Mouse (Mus musculus) left cerebral cortex, adult 18-20 months (tissue): ENCODE results near the gene Tbxas1. TPM values are rescaled to one million over a fixed set of nuclear protein-coding genes. Genes with fewer than 3 reads are reported as not detected.

ENCODE experiments used
- DNase-seq, 2 experiments: peaks; one replicate each; pipeline ENCODE4 v3.0.0; 2021 to 2022; ENCODE audit warnings: low spot score in 2 of 2, mixed read lengths in 1 of 2
- total RNA-seq, 2 experiments: library from RNA; stranded (reverse); gene quantifications; 2 replicates each; pipeline ENCODE4 v1.2.3; 2021

Gene Tbxas1
- total RNA-seq, 2 experiments from 2014 or later = 2.0 to 2.2 TPM

- DNase-seq = no peak
These were observed 44.9 kb downstream of the Tbxas1 start for GRCm38 (mm10) chr6:38920141-38920540.

- no peak for DNase-seq
These were observed 46.0 kb downstream of the Tbxas1 start for GRCm38 (mm10) chr6:38921095-38921809.

- DNase-seq = no peak
These were observed 46.6 kb downstream of the Tbxas1 start for GRCm38 (mm10) chr6:38921810-38922116.

GRCm38 (mm10) chr6:38922517-38922916, 47.3 kb downstream of the Tbxas1 start:
- DNase-seq = no peak

- no peak for DNase-seq
These were observed 48.2 kb downstream of the Tbxas1 start for GRCm38 (mm10) chr6:38923450-38923849.

- DNase-seq = no peak
These were observed 48.9 kb downstream of the Tbxas1 start for GRCm38 (mm10) chr6:38923870-38924817.

- no peak for DNase-seq
These were observed 50.5 kb downstream of the Tbxas1 start for GRCm38 (mm10) chr6:38925719-38926118.

- DNase-seq = no peak
These were observed 51.1 kb downstream of the Tbxas1 start for GRCm38 (mm10) chr6:38926135-38926962.

- DNase-seq = no peak
These were observed 51.8 kb downstream of the Tbxas1 start for GRCm38 (mm10) chr6:38926963-38927361.

GRCm38 (mm10) chr6:38928489-38928888, 53.3 kb downstream of the Tbxas1 start:
- no peak for DNase-seq

GRCm38 (mm10) chr6:38936009-38936408, 60.8 kb downstream of the Tbxas1 start:
- no peak for DNase-seq

- DNase-seq = no peak
These were observed 63.2 kb downstream of the Tbxas1 start for GRCm38 (mm10) chr6:38938421-38938820.

GRCm38 (mm10) chr6:38939096-38939495, 63.9 kb downstream of the Tbxas1 start:
- no peak for DNase-seq

GRCm38 (mm10) chr6:38941016-38941415, 65.8 kb downstream of the Tbxas1 start:
- DNase-seq = no peak

GRCm38 (mm10) chr6:38942771-38943170, 67.6 kb downstream of the Tbxas1 start:
- DNase-seq = no peak

- no peak for DNase-seq
These were observed 69.2 kb downstream of the Tbxas1 start for GRCm38 (mm10) chr6:38944392-38944791.

- DNase-seq = no peak
These were observed 69.6 kb downstream of the Tbxas1 start for GRCm38 (mm10) chr6:38944826-38945225.

GRCm38 (mm10) chr6:38945681-38946080, 70.5 kb downstream of the Tbxas1 start:
- no peak for DNase-seq

- DNase-seq = no peak
These were observed 72.1 kb downstream of the Tbxas1 start for GRCm38 (mm10) chr6:38947282-38947681.

- DNase-seq = no peak
These were observed 74.5 kb downstream of the Tbxas1 start for GRCm38 (mm10) chr6:38949683-38950161.

- DNase-seq = no peak
These were observed 75.1 kb downstream of the Tbxas1 start for GRCm38 (mm10) chr6:38950341-38950740.
